Mouse (Mus musculus) CD4-positive helper T cell, adult 2 months (primary cell): ENCODE measurements around the gene Fndc1.

Experiments
- DNase-seq: peaks from one replicate; pipeline ENCODE4 v3.0.0-alpha.2; 2012; ENCODE audit warnings: low read depth, missing footprints, low spot score

Fndc1 gene

GRCm38 (mm10) chr17:7690271-7690670 is 136.8 kb downstream of the Fndc1 start:
- no peak for DNase-seq
